Mouse (Mus musculus) layer of hippocampus, postnatal 36 days (tissue): ENCODE data around the gene Gm4836. TPM values are rescaled to one million over a fixed set of nuclear protein-coding genes. Genes with fewer than 3 reads are reported as not detected.
"Not testable (repeated sequence)": the region's sequence is repeated elsewhere in the genome, so short reads cannot be mapped to it uniquely, and the experiment has no call there.

Experiments used
- DNase-seq, 2 experiments: peaks; one replicate each; pipeline ENCODE4 v3.0.0; 2022
- total RNA-seq, 2 experiments: library from RNA; stranded (reverse); gene quantifications; 2 replicates each; pipeline ENCODE4 v1.2.3; 2021

Gene Gm4836
- total RNA-seq = not detected

GRCm38 (mm10) chrX:28293532-28293931 lies at the start of gene Gm4836:
TSS of gene Gm4836 (minus strand) at chrX:28293632.
- not testable (repeated sequence) for DNase-seq
